Mouse (Mus musculus) forebrain, embryonic 16.5 days (tissue): ENCODE measurements around the gene Cpsf4l. TPM values are rescaled to one million over a fixed set of nuclear protein-coding genes. Genes with fewer than 3 reads are reported as not detected.

Source experiments
- ATAC-seq: fragments of 200-750 bp; cut with Nextera tagmentation; 2 replicates; pipeline ENCODE4 v1.8.0; 2017; ENCODE audit warnings: mild to moderate bottlenecking, moderate library complexity
- H3K27ac ChIP-seq: fragments of 300-500 bp; sonication (generic); 2 replicates; pipeline ENCODE4 v1.5.1; 2014; ENCODE audit warnings: low read length, control low read depth
- H3K27me3 ChIP-seq: fragments of 300-500 bp; sonication (generic); replicated peaks from 2 replicates; pipeline ENCODE4 v1.6.1; 2014; ENCODE audit warnings: low read length; ENCODE audit not compliant: control insufficient read depth, insufficient read depth
- H3K36me3 ChIP-seq: fragments of 300-500 bp; sonication (generic); 2 replicates; pipeline ENCODE4 v1.6.1; 2014; ENCODE audit not compliant: control insufficient read depth, insufficient read depth
- H3K4me1 ChIP-seq: fragments of 300-500 bp; sonication (generic); replicated peaks from 2 replicates; pipeline ENCODE4 v1.6.1; 2014; ENCODE audit warnings: low read length; ENCODE audit not compliant: control insufficient read depth, insufficient read depth
- H3K4me2 ChIP-seq: fragments of 300-500 bp; sonication (generic); 2 replicates; pipeline ENCODE4 v1.6.1; 2014; ENCODE audit warnings: mild to moderate bottlenecking, low read length, control low read depth
- H3K4me3 ChIP-seq: fragments of 300-500 bp; sonication (generic); replicated peaks from 2 replicates; pipeline ENCODE4 v1.5.1; 2014; ENCODE audit warnings: mild to moderate bottlenecking, low read length, control low read depth
- H3K9ac ChIP-seq: fragments of 300-500 bp; sonication (generic); replicated peaks from 2 replicates; pipeline ENCODE4 v1.6.1; 2014; ENCODE audit warnings: low read depth, low read length, control low read depth
- H3K9me3 ChIP-seq: fragments of 300-500 bp; sonication (generic); 2 replicates; pipeline ENCODE4 v1.6.1; 2016; ENCODE audit warnings: low read length; ENCODE audit not compliant: control insufficient read depth
- WGBS: fragments of 180-500 bp; shearing (Covaris S2); extraction: QIAGEN DNeasy Blood & Tissue Kit; methylation state at CpG from one replicate; pipeline ENCODE4 v1.1.7; 2014; 5-methylcytosine and 5-hydroxymethylcytosine counted together
- polyA plus RNA-seq: library from polyadenylated mRNA; unstranded; fragments of >200 nt; fragmentation: Nextera tagmentation; extraction: Ambion mirVana; gene quantifications from 2 replicates; pipeline ENCODE4 v1.2.1, GENCODE M21; 2015

Cpsf4l gene
- polyA plus RNA-seq, 1 experiment from 2014 or later = 0.32 TPM

DNA sequence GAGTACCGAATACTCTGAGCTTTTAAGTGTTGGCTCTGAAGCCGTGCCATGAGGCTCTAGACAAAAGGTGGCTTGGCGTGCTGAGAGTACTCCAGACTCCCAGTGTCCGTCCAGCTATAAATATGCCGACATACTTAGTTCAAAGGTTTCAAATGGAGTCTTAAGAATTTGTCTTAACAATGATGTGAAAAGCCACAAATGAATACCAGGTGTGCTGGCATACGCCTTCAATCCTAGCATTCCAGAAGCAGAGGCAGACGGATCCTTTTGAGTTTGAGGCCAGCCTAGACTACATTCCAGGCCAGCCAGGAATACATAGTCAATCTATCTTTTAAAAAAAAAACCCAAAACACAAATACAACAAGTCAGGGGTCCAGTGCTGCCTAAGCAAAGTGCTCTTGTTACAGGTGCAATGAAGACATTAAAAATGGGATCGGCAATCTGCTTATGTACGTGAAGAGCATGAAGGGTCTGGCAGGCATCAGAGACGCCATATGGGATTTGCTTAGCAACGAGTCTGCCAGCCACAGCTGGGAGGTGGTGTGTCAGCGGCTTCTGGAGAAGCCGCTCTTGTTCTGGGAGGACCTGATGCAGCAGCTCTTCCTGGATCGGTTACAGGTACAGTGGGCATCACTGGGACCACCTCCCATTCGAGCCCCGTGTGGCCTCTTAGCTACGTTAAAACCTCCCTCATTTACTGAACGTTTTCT lies 55.1 kb downstream of the Cpsf4l start:
- H3K4me3 ChIP-seq = no peak overlapping the region
- H3K9me3 ChIP-seq = no peaks in the 10 kb centered on the region
- H3K4me2 ChIP-seq = no peak overlapping the region
- no peak for ATAC-seq
- peak overlapping the region; percentile 56 for H3K27ac ChIP-seq
- no peak overlapping the region for H3K9ac ChIP-seq
- no peaks in the 10 kb centered on the region for H3K27me3 ChIP-seq
- peaks cover 41% of the 10 kb centered on the region for H3K36me3 ChIP-seq
- WGBS = 64% methylated on average over 18 of the region's 18 CpGs
- H3K4me1 ChIP-seq = peaks cover 19% of the 10 kb centered on the region

DNA sequence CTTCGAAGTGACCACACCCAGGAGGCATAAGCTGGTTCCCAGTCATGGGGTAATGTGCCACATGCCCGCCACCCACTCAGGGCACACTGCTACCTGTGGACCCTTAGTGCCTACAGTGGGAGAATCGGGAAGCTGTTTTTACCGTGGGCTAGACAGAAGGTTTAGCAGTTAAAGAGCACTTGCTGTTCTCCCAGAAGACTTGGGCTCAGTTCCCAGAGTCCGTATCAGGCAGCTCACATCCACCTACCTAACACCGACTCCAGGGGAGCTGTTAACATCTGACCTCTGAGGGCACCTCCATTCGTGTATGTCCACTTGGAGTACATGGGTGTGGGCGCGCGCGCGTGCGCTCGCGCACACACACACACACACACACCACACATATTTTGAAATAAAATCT lies 55.7 kb downstream of the Cpsf4l start:
- H3K4me2 ChIP-seq = no peak overlapping the region
- H3K27ac ChIP-seq = 0 out of 2 replicates have a peak overlapping the region, but pooled peaks have one; percentile 2
- 93% methylated on average over 15 of the region's 15 CpGs for WGBS

DNA sequence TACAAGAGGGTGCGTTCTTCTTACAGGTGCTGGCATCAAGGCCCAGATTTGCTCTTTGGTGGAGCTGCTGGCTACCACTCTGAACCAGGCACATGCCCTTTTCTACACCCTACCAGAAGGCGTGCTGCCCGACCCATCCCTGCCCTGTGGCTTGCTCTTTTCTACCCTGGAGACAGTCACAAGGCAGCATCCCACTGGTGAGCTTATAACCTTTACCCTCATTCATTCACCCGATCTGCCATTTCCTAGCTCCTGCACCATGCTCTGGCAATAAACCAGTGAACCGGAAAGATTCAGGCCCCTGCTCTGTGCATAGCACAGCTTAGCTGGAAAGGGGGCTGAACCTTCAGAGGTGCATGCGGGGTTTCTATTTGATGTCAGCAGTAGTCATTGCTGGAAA lies 57.3 kb downstream of the Cpsf4l start:
- no peaks in the 10 kb centered on the region for H3K9me3 ChIP-seq
- ATAC-seq = no peak
- H3K4me1 ChIP-seq = peaks cover 31% of the 10 kb centered on the region
- 93% methylated on average over 6 of the region's 6 CpGs for WGBS
- H3K27me3 ChIP-seq = no peaks in the 10 kb centered on the region
- no peak overlapping the region for H3K4me2 ChIP-seq
- peaks cover 33% of the 10 kb centered on the region for H3K36me3 ChIP-seq
- no peak overlapping the region for H3K9ac ChIP-seq
- H3K4me3 ChIP-seq = no peak overlapping the region
- no peak overlapping the region for H3K27ac ChIP-seq

More for the DNA sequence above, 55.7 kb downstream of the Cpsf4l start:
- H3K9ac ChIP-seq = no peak overlapping the region
- H3K4me1 ChIP-seq = peaks cover 19% of the 10 kb centered on the region
- no peaks in the 10 kb centered on the region for H3K9me3 ChIP-seq
- H3K4me3 ChIP-seq = no peak overlapping the region
- ATAC-seq = no peak
- peaks cover 37% of the 10 kb centered on the region for H3K36me3 ChIP-seq
- no peaks in the 10 kb centered on the region for H3K27me3 ChIP-seq

DNA sequence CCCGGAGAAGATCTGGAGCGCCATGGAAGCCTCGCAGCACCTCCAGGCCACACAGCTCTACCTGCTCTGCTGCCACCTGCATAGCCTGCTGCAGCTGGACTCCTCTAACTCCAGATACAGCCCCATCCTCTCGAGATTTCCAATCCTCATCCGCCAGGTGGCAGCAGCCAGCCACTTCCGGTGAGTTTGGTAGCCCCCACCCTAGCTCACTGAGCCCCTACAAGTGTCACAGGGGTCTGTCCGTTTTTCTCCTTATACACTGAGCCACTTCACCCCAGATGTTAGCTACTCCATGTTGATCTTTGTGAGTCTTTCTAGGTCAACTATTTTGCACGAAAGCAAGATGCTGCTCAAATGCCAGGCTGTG lies 57.9 kb downstream of the Cpsf4l start:
- Histone ChIP-seq H3K4me2 (no peak overlapping the region), H3K4me3 (no peak overlapping the region), H3K4me1 (peaks cover 31% of the 10 kb centered on the region), H3K27ac (no peak overlapping the region), H3K9ac (no peak overlapping the region), H3K27me3 (no peaks in the 10 kb centered on the region), H3K36me3 (peaks cover 28% of the 10 kb centered on the region), H3K9me3 (no peaks in the 10 kb centered on the region)
- ATAC-seq = no peak
- 40% methylated on average over 8 of the region's 8 CpGs for WGBS

DNA sequence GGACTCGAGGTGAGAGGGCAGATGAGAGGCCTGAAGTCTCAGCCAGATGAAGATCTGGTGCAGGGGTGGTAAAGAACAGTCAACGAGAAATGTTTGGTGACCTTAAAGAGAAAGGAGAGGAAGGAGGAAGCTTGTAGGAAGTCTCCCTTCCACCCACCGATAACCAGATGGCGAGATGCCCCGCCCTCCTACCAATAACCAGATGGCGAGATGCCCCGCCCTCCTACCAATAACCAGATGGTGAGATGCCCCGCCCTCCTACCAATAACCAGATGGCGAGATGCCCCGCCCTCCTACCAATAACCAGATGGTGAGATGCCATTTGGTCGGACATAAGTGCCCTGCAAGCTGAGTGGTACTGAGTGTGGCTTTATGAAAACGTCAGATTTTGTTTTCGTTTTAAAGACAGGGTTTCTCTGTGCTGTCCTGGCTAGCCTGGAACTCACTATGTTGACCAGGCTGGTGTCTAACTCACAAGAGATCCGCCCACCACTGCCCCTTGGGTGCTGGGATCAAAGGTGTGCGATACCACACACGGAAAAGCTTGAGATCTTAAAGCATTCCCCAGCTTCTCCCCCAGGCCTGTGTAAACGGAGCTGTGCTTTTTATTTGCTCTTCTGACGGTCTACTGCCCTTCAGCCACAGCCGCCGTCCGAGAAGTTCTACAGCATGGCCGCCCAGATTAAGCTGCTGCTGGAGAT lies 58.5 kb downstream of the Cpsf4l start:
- H3K4me1 ChIP-seq = peaks cover 29% of the 10 kb centered on the region
- no peaks in the 10 kb centered on the region for H3K9me3 ChIP-seq
- H3K36me3 ChIP-seq = peaks cover 26% of the 10 kb centered on the region
- 76% methylated on average over 22 of the region's 22 CpGs for WGBS
- H3K27me3 ChIP-seq = no peaks in the 10 kb centered on the region
- peak overlapping the region; percentile 49; the same call in 1 of the 2 replicates for H3K27ac ChIP-seq
- peak overlapping the region; percentile 12; the same call in 1 of the 2 replicates for H3K4me2 ChIP-seq
- no peak overlapping the region for H3K4me3 ChIP-seq
- no peak for ATAC-seq
- no peak overlapping the region for H3K9ac ChIP-seq

DNA sequence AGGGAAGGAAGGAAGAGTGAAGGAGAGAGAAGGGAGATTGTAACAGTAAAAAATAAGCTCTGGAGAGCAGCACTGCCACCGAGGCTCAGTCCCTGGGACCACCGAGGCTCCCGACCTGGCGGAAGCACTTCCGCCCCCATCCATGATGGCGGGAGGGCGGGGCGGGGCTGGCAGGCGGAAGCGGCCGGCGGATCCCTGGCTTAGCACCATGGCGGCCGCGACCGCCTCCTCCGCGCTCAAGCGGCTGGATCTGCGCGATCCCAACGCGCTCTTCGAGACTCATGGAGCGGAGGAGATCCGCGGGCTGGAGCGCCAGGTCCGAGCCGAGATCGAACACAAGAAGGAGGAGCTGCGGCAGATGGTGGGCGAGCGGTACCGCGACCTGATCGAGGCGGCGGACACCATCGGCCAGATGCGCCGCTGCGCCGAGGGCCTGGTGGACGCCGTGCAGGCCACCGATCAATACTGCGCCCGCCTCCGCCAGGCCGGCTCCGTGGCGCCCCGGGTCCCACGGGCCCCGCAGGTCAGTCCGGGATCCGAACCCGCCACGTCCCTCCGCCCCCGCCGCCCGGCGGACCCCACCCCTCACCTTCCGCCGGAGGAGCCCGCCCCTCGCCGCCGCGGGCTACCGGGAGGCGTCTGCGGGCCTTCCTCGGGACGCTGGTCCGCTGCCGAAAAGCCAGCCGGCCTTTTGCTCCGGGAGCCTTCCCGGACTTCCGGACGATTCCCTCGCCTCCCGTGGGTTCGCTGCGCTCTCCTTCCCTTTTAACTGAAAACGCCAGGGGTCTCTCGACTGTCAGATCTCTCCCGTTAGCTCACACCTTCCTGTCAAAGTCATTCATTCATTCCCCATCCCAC lies 60.2 kb downstream of the Cpsf4l start, which contains the start of gene Slc39a11:
Gene Slc39a11 (minus strand): TSS at position 727 of the 858 bp plus-strand sequence.
- H3K9me3 ChIP-seq = no peaks in the 10 kb centered on the region
- peak within 1 kb of the TSS; percentile 95 for H3K9ac ChIP-seq
- peaks cover 23% of the 10 kb centered on the region for H3K36me3 ChIP-seq
- under 1% methylated on average over 53 of the region's 91 CpGs for WGBS
- peaks cover 24% of the 10 kb centered on the region for H3K4me1 ChIP-seq
- peak within 1 kb of the TSS; percentile 82 for H3K4me3 ChIP-seq
- H3K27me3 ChIP-seq = no peaks in the 10 kb centered on the region
- H3K4me2 ChIP-seq = peak within 1 kb of the TSS; percentile 67
- peak within 1 kb of the TSS; percentile 88 for H3K27ac ChIP-seq
- peak; percentile 81 for ATAC-seq

DNA sequence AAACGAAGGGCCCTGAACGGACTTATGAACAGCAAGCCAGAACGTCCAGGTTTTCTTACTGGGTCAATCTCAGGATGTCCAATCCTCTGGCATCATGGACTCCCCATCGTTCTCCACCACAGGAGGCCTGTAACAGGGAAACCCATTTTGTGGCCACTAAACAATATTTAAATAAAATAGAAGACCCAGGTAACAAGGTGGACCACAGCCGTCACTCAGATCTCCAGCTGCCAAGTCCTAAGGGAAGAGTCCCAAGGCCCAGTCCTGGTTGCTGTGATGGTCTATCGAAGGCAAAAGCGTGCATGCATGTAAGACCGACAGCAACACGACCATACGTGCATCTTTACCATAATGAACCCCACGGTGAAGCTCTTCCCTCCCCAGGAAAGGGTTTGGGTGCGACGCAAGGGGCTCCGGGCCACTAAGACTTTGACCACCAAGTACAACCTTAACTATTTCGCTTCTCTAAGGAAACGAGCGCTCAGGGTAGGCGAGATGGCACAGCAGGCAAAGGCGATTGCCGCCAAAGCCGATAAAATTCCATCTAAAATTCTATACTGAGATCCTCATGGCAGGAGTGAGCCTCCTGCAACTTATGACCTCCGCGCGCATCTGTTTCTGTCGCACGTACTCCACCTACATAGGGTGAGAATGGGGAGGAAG lies 61.0 kb downstream of the Cpsf4l start, which contains the start of gene Cog1:
Gene Cog1 (plus strand): TSS at position 480 of the 663 bp plus-strand sequence.
- ATAC-seq = no peak
- peak within 1 kb of the TSS; percentile 88 for H3K27ac ChIP-seq
- WGBS = 45% methylated on average over 26 of the region's 26 CpGs
- H3K4me3 ChIP-seq = peak within 1 kb of the TSS; percentile 82
- H3K4me1 ChIP-seq = peaks cover 22% of the 10 kb centered on the region
- H3K9me3 ChIP-seq = no peaks in the 10 kb centered on the region
- peaks cover 15% of the 10 kb centered on the region for H3K36me3 ChIP-seq
- peak within 1 kb of the TSS; percentile 67 for H3K4me2 ChIP-seq
- no peaks in the 10 kb centered on the region for H3K27me3 ChIP-seq
- peak within 1 kb of the TSS; percentile 95 for H3K9ac ChIP-seq
